In the genomic region with DNA sequence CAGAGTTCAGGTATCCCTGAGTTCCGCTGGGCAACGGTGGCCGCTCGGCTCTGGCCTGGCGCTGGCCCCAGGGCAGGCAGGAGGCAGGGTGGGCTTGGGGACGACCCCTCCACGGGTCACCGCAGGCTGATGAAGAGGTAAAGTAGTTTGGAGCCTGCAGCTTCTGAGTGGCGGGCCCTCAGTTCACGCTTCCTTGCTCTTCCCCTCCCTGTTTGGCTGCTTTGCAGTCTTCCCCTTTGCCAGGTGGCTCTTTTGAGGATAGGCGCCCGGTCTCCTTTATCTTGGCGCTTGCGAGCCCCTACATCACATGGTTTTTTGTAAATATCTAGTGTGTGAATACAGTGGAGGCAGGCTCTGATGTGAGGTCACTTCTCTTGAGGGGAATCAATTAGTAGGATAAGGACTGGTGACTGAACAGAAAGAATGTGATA, we compare ENCODE assay signal across 7 mouse cellular contexts. TPM values are rescaled to one million over a fixed set of nuclear protein-coding genes. Genes with fewer than 3 reads are reported as not detected.
DNase-seq lines count a peak whose midpoint lies in the region; ATAC-seq lines count a peak whose summit lies in the region.

No protein-coding gene starts in this region.

- H3K27ac ChIP-seq in lung, embryonic 16.5 days (ENCODE audit: low read length) = peak overlapping the region; percentile 77
- H3K27ac ChIP-seq in hindbrain, embryonic 14.5 days = peak overlapping the region; percentile 84
- peak overlapping the region; percentile 79 for H3K27ac ChIP-seq in midbrain, embryonic 11.5 days (ENCODE audit: low read depth, low read length)

- no peaks in the 10 kb centered on the region for H3K27me3 ChIP-seq in lung, embryonic 16.5 days (ENCODE audit: control insufficient read depth, insufficient read depth, low read depth, low read length)
- no peaks in the 10 kb centered on the region for H3K27me3 ChIP-seq in hindbrain, embryonic 14.5 days (ENCODE audit: control insufficient read depth, insufficient read depth, low read length)
- no peaks in the 10 kb centered on the region for H3K27me3 ChIP-seq in midbrain, embryonic 11.5 days (ENCODE audit: control insufficient read depth, insufficient read depth, low read length)

- peaks cover 3% of the 10 kb centered on the region; the same call in 1 of the 2 replicates for H3K4me1 ChIP-seq in lung, embryonic 16.5 days (replicated peaks; ENCODE audit: control insufficient read depth, insufficient read depth, low read length)
- 0 out of 2 replicates have a peak, but pooled peaks cover 4% of the 10 kb centered on the region for H3K4me1 ChIP-seq in hindbrain, embryonic 14.5 days (replicated peaks; ENCODE audit: control insufficient read depth, insufficient read depth, low read length)
- H3K4me1 ChIP-seq in midbrain, embryonic 11.5 days (ENCODE audit: control insufficient read depth, insufficient read depth, low read length) = no peaks in the 10 kb centered on the region

- ATAC-seq in lung, embryonic 16.5 days (ENCODE audit: low read depth) = no peak
- peak; percentile 77 for ATAC-seq in hindbrain, embryonic 14.5 days (ENCODE audit: low FRiP score)
- peak; percentile 79; the same call in 1 of the 2 replicates for ATAC-seq in midbrain, embryonic 11.5 days (ENCODE audit: low FRiP score)

- 19% methylated on average over 13 of the region's 14 CpGs for WGBS in lung, embryonic 16.5 days
- WGBS in hindbrain, embryonic 14.5 days = 30% methylated on average over 14 of the region's 14 CpGs
- 16% methylated on average over 14 of the region's 14 CpGs for WGBS in midbrain, embryonic 11.5 days

- H3K4me3 ChIP-seq in lung, embryonic 16.5 days (ENCODE audit: low read length) = peak overlapping the region; percentile 69
- peak overlapping the region; percentile 47 for H3K4me3 ChIP-seq in hindbrain, embryonic 14.5 days (replicated peaks; ENCODE audit: low read length)
- H3K4me3 ChIP-seq in midbrain, embryonic 11.5 days (ENCODE audit: low read depth, low read length) = peak overlapping the region; percentile 58

- DNase-seq in lung, adult 18-20 months = no peak
- peak; percentile 37 for DNase-seq in c-Kit-positive CD71-positive TER-119-positive erythroid progenitor cells, embryonic 14.5 days (ENCODE audit: low spot score)
- DNase-seq in hindbrain, embryonic 14.5 days (ENCODE audit: low spot score) = no peak
- DNase-seq in midbrain, embryonic 11.5 days (ENCODE audit: low spot score, missing footprints) = peak; percentile 86
- no peak for DNase-seq in cerebellum, adult 11-12 months
- no peak for DNase-seq in right cerebral cortex, postnatal 4 days

- no peaks in the 10 kb centered on the region for H3K9me3 ChIP-seq in lung, embryonic 16.5 days (ENCODE audit: control insufficient read depth, low read length)
- H3K9me3 ChIP-seq in hindbrain, embryonic 14.5 days (ENCODE audit: control insufficient read depth, low read length) = no peaks in the 10 kb centered on the region
- no peaks in the 10 kb centered on the region for H3K9me3 ChIP-seq in midbrain, embryonic 11.5 days (ENCODE audit: control insufficient read depth, low read length)

- peak overlapping the region; percentile 80 for H3K9ac ChIP-seq in lung, embryonic 16.5 days (ENCODE audit: low read length)
- peak overlapping the region; percentile 72 for H3K9ac ChIP-seq in hindbrain, embryonic 14.5 days
- peak overlapping the region; percentile 67 for H3K9ac ChIP-seq in midbrain, embryonic 11.5 days (ENCODE audit: low read length)

- no peaks in the 10 kb centered on the region for H3K36me3 ChIP-seq in lung, embryonic 16.5 days (ENCODE audit: control insufficient read depth, insufficient read depth, low read length)
- H3K36me3 ChIP-seq in hindbrain, embryonic 14.5 days (replicated peaks; ENCODE audit: control insufficient read depth, insufficient read depth) = no peaks in the 10 kb centered on the region
- H3K36me3 ChIP-seq in midbrain, embryonic 11.5 days (ENCODE audit: control insufficient read depth, insufficient read depth, low read length) = no peaks in the 10 kb centered on the region

- peak overlapping the region; percentile 56 for H3K4me2 ChIP-seq in lung, embryonic 16.5 days (ENCODE audit: low read depth, low read length)
- peak overlapping the region; percentile 55 for H3K4me2 ChIP-seq in hindbrain, embryonic 14.5 days (replicated peaks)
- H3K4me2 ChIP-seq in midbrain, embryonic 11.5 days = peak overlapping the region; percentile 50

RNA-seq across cellular contexts. Expression of a gene that starts 1.2 kb away (rescaled TPM):
- polyA plus RNA-seq in lung, embryonic 16.5 days (2015; fragmentation: Nextera tagmentation; extraction: Ambion mirVana) = 47.2 and 50.2 TPM in 2 replicates
- 46.1 and 50.7 TPM in 2 replicates for polyA plus RNA-seq in hindbrain, embryonic 14.5 days (2014; fragmentation: Nextera tagmentation; extraction: Ambion mirVana)
- polyA plus RNA-seq in midbrain, embryonic 11.5 days (2014; fragmentation: Nextera tagmentation; extraction: Ambion mirVana) = 40.9 and 43.4 TPM in 2 replicates

Comparison
In these comparisons a context has a peak if more than half of its experiments do, and no peak if none do; other contexts are left out.
1. DNase-seq: peak in c-Kit-positive CD71-positive TER-119-positive erythroid progenitor cells, embryonic 14.5 days (single experiment) and midbrain, embryonic 11.5 days (single experiment); none in lung, adult 18-20 months (0 of 2), hindbrain, embryonic 14.5 days (single experiment), cerebellum, adult 11-12 months (single experiment) and right cerebral cortex, postnatal 4 days (single experiment).
2. Peak in every context shown above with its lines, with median percentiles within 50 percentile points of each other: H3K27ac ChIP-seq, H3K4me2 ChIP-seq, H3K4me3 ChIP-seq and H3K9ac ChIP-seq.